In the genomic region with DNA sequence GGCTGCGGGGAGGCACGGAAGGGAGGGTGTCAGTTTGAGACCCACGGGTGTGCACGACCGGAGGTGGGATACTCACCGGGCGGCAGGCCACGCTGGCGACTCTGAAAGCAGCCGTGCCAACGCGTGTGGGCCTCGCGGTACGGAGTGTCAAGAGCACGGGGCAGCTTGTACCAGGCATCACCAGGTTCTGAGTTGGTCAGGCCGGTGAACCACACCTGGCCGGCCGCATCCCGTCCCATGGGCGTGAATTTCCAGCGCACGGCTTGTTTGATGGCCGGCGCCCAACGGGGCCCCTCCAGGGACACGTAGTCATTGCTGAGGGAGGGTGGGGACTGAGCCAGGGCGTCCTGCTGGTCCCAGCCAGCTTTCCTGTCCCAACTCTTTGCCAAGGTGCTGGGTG, we compare ENCODE assay signal across 8 mouse cellular contexts. TPM values are rescaled to one million over a fixed set of nuclear protein-coding genes. Genes with fewer than 3 reads are reported as not detected.
DNase-seq lines count a peak whose midpoint lies in the region; ATAC-seq and TF ChIP-seq lines count a peak whose summit lies in the region.

No protein-coding gene starts in this region.

- 10% methylated on average over 28 of the region's 28 CpGs for WGBS in lung, embryonic 14.5 days
- 6% methylated on average over 28 of the region's 28 CpGs for WGBS in heart, embryonic 14.5 days
- 50% methylated on average over 28 of the region's 28 CpGs for WGBS in liver, embryonic 12.5 days (ENCODE audit: insufficient replicate concordance)
- WGBS in stomach, postnatal 0 days, result 8% methylated on average over 28 of the region's 28 CpGs

- no peak for TF ChIP-seq EP300 in stomach, postnatal 0 days (optimal IDR thresholded peaks at IDR 0.05)

- peak; percentile 50 for DNase-seq in lung, embryonic 14.5 days
- no peak for DNase-seq in lung, postnatal 14 days
- DNase-seq in stomach, postnatal 0 days (ENCODE audit: low spot score), result peak; percentile 88
- DNase-seq in MN1 (ENCODE audit: low spot score), result no peak
- no peak for DNase-seq in B cell, adult 2 months
- no peak for DNase-seq in cerebellum, adult 8-10 months

- 0 out of 2 replicates have a peak overlapping the region, but pooled peaks have one; percentile 39 for H3K9ac ChIP-seq in lung, embryonic 14.5 days
- peak overlapping the region; percentile 73 for H3K9ac ChIP-seq in heart, embryonic 14.5 days (ENCODE audit: low read length)
- H3K9ac ChIP-seq in liver, embryonic 12.5 days, result peak overlapping the region; percentile 62
- H3K9ac ChIP-seq in stomach, postnatal 0 days (ENCODE audit: low read length), result peak overlapping the region; percentile 60

- ATAC-seq in lung, embryonic 14.5 days (ENCODE audit: insufficient read depth), result no peak; the same call in 1 of the 2 replicates
- no peak for ATAC-seq in heart, embryonic 14.5 days (ENCODE audit: insufficient number of reproducible peaks, insufficient read depth, low FRiP score, low read depth)
- ATAC-seq in liver, embryonic 12.5 days, result no peak
- ATAC-seq in stomach, postnatal 0 days (ENCODE audit: low FRiP score, low TSS enrichment), result peak; percentile 43

- no peak overlapping the region for H3K27ac ChIP-seq in lung, embryonic 14.5 days (ENCODE audit: low read depth)
- 0 out of 4 replicates have a peak overlapping the region, but pooled peaks of 1 of the 2 experiments have one; percentile 22 for H3K27ac ChIP-seq in heart, embryonic 14.5 days (replicated peaks in 1 of 2; ENCODE audit: control insufficient read depth in 1 of 2, insufficient read depth in 1 of 2, low read depth in 2 of 2, low read length in 2 of 2)
- peak overlapping the region; percentile 94 for H3K27ac ChIP-seq in liver, embryonic 12.5 days
- peak overlapping the region; percentile 82 for H3K27ac ChIP-seq in stomach, postnatal 0 days (replicated peaks)

- peaks cover 8% of the 10 kb centered on the region; the same call in 1 of the 2 replicates for H3K27me3 ChIP-seq in lung, embryonic 14.5 days (ENCODE audit: insufficient read depth, low read length)
- no peaks in the 10 kb centered on the region for H3K27me3 ChIP-seq in heart, embryonic 14.5 days (ENCODE audit: control insufficient read depth, insufficient read depth, low read length)
- no peaks in the 10 kb centered on the region for H3K27me3 ChIP-seq in liver, embryonic 12.5 days (replicated peaks)
- H3K27me3 ChIP-seq in stomach, postnatal 0 days (ENCODE audit: control insufficient read depth, insufficient read depth, low read length), result no peaks in the 10 kb centered on the region

- peak overlapping the region; percentile 60 for H3K4me2 ChIP-seq in lung, embryonic 14.5 days
- H3K4me2 ChIP-seq in heart, embryonic 14.5 days (ENCODE audit: low read length), result peak overlapping the region; percentile 69
- H3K4me2 ChIP-seq in liver, embryonic 12.5 days, result peak overlapping the region; percentile 96
- H3K4me2 ChIP-seq in stomach, postnatal 0 days (replicated peaks; ENCODE audit: low read depth), result peak overlapping the region; percentile 59

- H3K9me3 ChIP-seq in lung, embryonic 14.5 days (ENCODE audit: low read depth, low read length), result no peaks in the 10 kb centered on the region
- H3K9me3 ChIP-seq in heart, embryonic 14.5 days (ENCODE audit: control insufficient read depth, low read length), result no peaks in the 10 kb centered on the region
- no peaks in the 10 kb centered on the region for H3K9me3 ChIP-seq in liver, embryonic 12.5 days (replicated peaks)
- H3K9me3 ChIP-seq in stomach, postnatal 0 days (ENCODE audit: control insufficient read depth, low read length), result no peaks in the 10 kb centered on the region

- peaks cover 51% of the 10 kb centered on the region for H3K36me3 ChIP-seq in lung, embryonic 14.5 days (ENCODE audit: insufficient read depth)
- peaks cover 55% of the 10 kb centered on the region for H3K36me3 ChIP-seq in heart, embryonic 14.5 days (ENCODE audit: control insufficient read depth, insufficient read depth, low read length)
- peaks cover 85% of the 10 kb centered on the region for H3K36me3 ChIP-seq in liver, embryonic 12.5 days
- H3K36me3 ChIP-seq in stomach, postnatal 0 days (ENCODE audit: control insufficient read depth, insufficient read depth, low read length), result peaks cover 23% of the 10 kb centered on the region

- no peak for TF ChIP-seq CTCF in lung, embryonic 14.5 days (IDR thresholded peaks at IDR 0.05; ENCODE audit: low read depth)
- no peak for TF ChIP-seq CTCF in stomach, postnatal 0 days (IDR thresholded peaks at IDR 0.05; ENCODE audit: low read depth)

- H3K4me3 ChIP-seq in lung, embryonic 14.5 days (ENCODE audit: low read depth, low read length), result peak overlapping the region; percentile 34
- peak overlapping the region; percentile 35 to 40 for H3K4me3 ChIP-seq in heart, embryonic 14.5 days (ENCODE audit: control insufficient read depth in 1 of 2, insufficient read depth in 1 of 2, low read depth in 1 of 2, low read length in 2 of 2)
- H3K4me3 ChIP-seq in liver, embryonic 12.5 days, result 0 out of 2 replicates have a peak overlapping the region, but pooled peaks have one; percentile 3
- H3K4me3 ChIP-seq in stomach, postnatal 0 days (ENCODE audit: low read depth, low read length), result peak overlapping the region; percentile 35

- peaks cover 28% of the 10 kb centered on the region for H3K4me1 ChIP-seq in lung, embryonic 14.5 days (ENCODE audit: insufficient read depth)
- peaks cover 29 to 63% of the 10 kb centered on the region in 2 experiments for H3K4me1 ChIP-seq in heart, embryonic 14.5 days (ENCODE audit: control insufficient read depth in 2 of 2, insufficient read depth in 2 of 2, low read length in 2 of 2)
- peaks cover 74% of the 10 kb centered on the region for H3K4me1 ChIP-seq in liver, embryonic 12.5 days
- H3K4me1 ChIP-seq in stomach, postnatal 0 days (replicated peaks; ENCODE audit: control insufficient read depth, insufficient read depth), result peaks cover 4% of the 10 kb centered on the region

RNA-seq across cellular contexts. Expression of a gene that starts 0.9 kb away (rescaled TPM):
- polyA plus RNA-seq in lung, embryonic 14.5 days (2014; fragmentation: Nextera tagmentation; extraction: Ambion mirVana), result 0.65 and 0.92 TPM in 2 replicates
- 0.28 and 0.38 TPM in 2 replicates for polyA plus RNA-seq in heart, embryonic 14.5 days (2014; fragmentation: Nextera tagmentation; extraction: Ambion mirVana)
- 1.4 TPM in 2 replicates for polyA plus RNA-seq in liver, embryonic 12.5 days (2016; fragmentation: Nextera tagmentation; extraction: Ambion mirVana)
- polyA plus RNA-seq in stomach, postnatal 0 days (2015; fragmentation: Nextera tagmentation; extraction: Ambion mirVana), result 16.5 and 17.5 TPM in 2 replicates

RNA-seq across cellular contexts. Expression of a gene that starts 7.4 kb away (rescaled TPM):
- polyA plus RNA-seq in lung, embryonic 14.5 days (2014; fragmentation: Nextera tagmentation; extraction: Ambion mirVana), result 7.7 and 8.5 TPM in 2 replicates
- polyA plus RNA-seq in heart, embryonic 14.5 days (2014; fragmentation: Nextera tagmentation; extraction: Ambion mirVana), result 3.7 and 6.5 TPM in 2 replicates
- polyA plus RNA-seq in liver, embryonic 12.5 days (2016; fragmentation: Nextera tagmentation; extraction: Ambion mirVana), result 20.8 and 21.0 TPM in 2 replicates
- 7.4 and 7.9 TPM in 2 replicates for polyA plus RNA-seq in stomach, postnatal 0 days (2015; fragmentation: Nextera tagmentation; extraction: Ambion mirVana)

RNA-seq across cellular contexts. Expression of a gene that starts 13.7 kb away (rescaled TPM):
- 109 and 116 TPM in 2 replicates for polyA plus RNA-seq in lung, embryonic 14.5 days (2014; fragmentation: Nextera tagmentation; extraction: Ambion mirVana)
- 64.6 and 67.0 TPM in 2 replicates for polyA plus RNA-seq in heart, embryonic 14.5 days (2014; fragmentation: Nextera tagmentation; extraction: Ambion mirVana)
- 93.8 and 100 TPM in 2 replicates for polyA plus RNA-seq in liver, embryonic 12.5 days (2016; fragmentation: Nextera tagmentation; extraction: Ambion mirVana)
- 51.4 and 51.6 TPM in 2 replicates for polyA plus RNA-seq in stomach, postnatal 0 days (2015; fragmentation: Nextera tagmentation; extraction: Ambion mirVana)

RNA-seq across cellular contexts. Expression of a gene that starts 14.4 kb away (rescaled TPM):
- polyA plus RNA-seq in lung, embryonic 14.5 days (2014; fragmentation: Nextera tagmentation; extraction: Ambion mirVana), result 98.7 and 105 TPM in 2 replicates
- polyA plus RNA-seq in heart, embryonic 14.5 days (2014; fragmentation: Nextera tagmentation; extraction: Ambion mirVana), result 94.2 and 97.0 TPM in 2 replicates
- polyA plus RNA-seq in liver, embryonic 12.5 days (2016; fragmentation: Nextera tagmentation; extraction: Ambion mirVana), result 39.9 and 47.1 TPM in 2 replicates
- 72.2 and 77.9 TPM in 2 replicates for polyA plus RNA-seq in stomach, postnatal 0 days (2015; fragmentation: Nextera tagmentation; extraction: Ambion mirVana)

RNA-seq across cellular contexts. Expression of a gene that starts 19.6 kb away (rescaled TPM):
- polyA plus RNA-seq in lung, embryonic 14.5 days (2014; fragmentation: Nextera tagmentation; extraction: Ambion mirVana), result 57.5 and 67.0 TPM in 2 replicates
- polyA plus RNA-seq in heart, embryonic 14.5 days (2014; fragmentation: Nextera tagmentation; extraction: Ambion mirVana), result 52.6 and 53.5 TPM in 2 replicates
- 70.0 and 74.5 TPM in 2 replicates for polyA plus RNA-seq in liver, embryonic 12.5 days (2016; fragmentation: Nextera tagmentation; extraction: Ambion mirVana)
- 59.4 and 63.0 TPM in 2 replicates for polyA plus RNA-seq in stomach, postnatal 0 days (2015; fragmentation: Nextera tagmentation; extraction: Ambion mirVana)

Comparison
In these comparisons a context has a peak if more than half of its experiments do, and no peak if none do; other contexts are left out.
1. DNase-seq: peak in lung, embryonic 14.5 days (single experiment) and stomach, postnatal 0 days (single experiment); none in lung, postnatal 14 days (single experiment), MN1 (single experiment), B cell, adult 2 months (0 of 2) and cerebellum, adult 8-10 months (single experiment).
2. Peak in every context shown above with its lines, with median percentiles within 50 percentile points of each other: H3K4me2 ChIP-seq, H3K4me3 ChIP-seq and H3K9ac ChIP-seq.